Mouse (Mus musculus) G1E (cell line): Measurements from ENCODE around the gene Slc41a1. TPM values are rescaled to one million over a fixed set of nuclear protein-coding genes. Genes with fewer than 3 reads are reported as not detected.

ENCODE experiments used
- ATAC-seq: 2 replicates; pipeline ENCODE4 v1.8.0; 2016; ENCODE audit warnings: mild to moderate bottlenecking; ENCODE audit not compliant: insufficient number of reproducible peaks, poor library complexity, low FRiP score, severe bottlenecking; ENCODE audit errors: extremely low read depth
- DNase-seq: peaks from one replicate; pipeline ENCODE4 v3.0.0; 2012; ENCODE audit warnings: low spot score
- H3K27me3 ChIP-seq: 2 replicates; pipeline ENCODE4 v1.6.1; 2012; ENCODE audit warnings: mild to moderate bottlenecking, low read length, inconsistent platforms; ENCODE audit not compliant: insufficient read depth
- H3K36me3 ChIP-seq: replicated peaks from 2 replicates; pipeline ENCODE3; 2012; ENCODE audit warnings: mild to moderate bottlenecking, inconsistent platforms
- H3K4me1 ChIP-seq: 2 replicates; pipeline ENCODE4 v1.6.1; 2012; ENCODE audit warnings: low read depth, low read length, inconsistent platforms, mixed read lengths; ENCODE audit not compliant: insufficient read depth
- H3K4me3 ChIP-seq: 2 replicates; pipeline ENCODE4 v1.5.1; 2012; ENCODE audit warnings: low read depth, mild to moderate bottlenecking, inconsistent platforms, low read length, moderate library complexity, mixed read lengths
- H3K9me3 ChIP-seq: replicated peaks from 2 replicates; pipeline ENCODE4 v1.6.1; 2012; ENCODE audit warnings: inconsistent platforms
- CTCF ChIP-seq: IDR thresholded peaks from 2 replicates; pipeline ENCODE4 v1.5.1; 2012; ENCODE audit warnings: low read depth, low read length, inconsistent platforms, mixed read lengths
- GATA1 ChIP-seq: IDR thresholded peaks from 2 replicates; pipeline ENCODE4 v1.6.1; 2012; ENCODE audit warnings: borderline replicate concordance, low read length, inconsistent platforms, mixed read lengths
- GATA2 ChIP-seq: IDR thresholded peaks from 2 replicates; pipeline ENCODE4 v1.6.1; 2012; ENCODE audit warnings: low read depth, low read length, inconsistent platforms, borderline replicate concordance
- POLR2AphosphoS5 ChIP-seq: IDR thresholded peaks from 2 replicates; pipeline ENCODE4 v1.6.1; 2012; ENCODE audit warnings: low read depth, low read length, inconsistent platforms; ENCODE audit not compliant: insufficient replicate concordance
- TAL1 ChIP-seq: conservative IDR thresholded peaks from 2 replicates; pipeline ENCODE4 v1.6.1; 2012; ENCODE audit warnings: low read depth, low read length, inconsistent platforms, mixed read lengths
- polyA plus RNA-seq: library from polyadenylated mRNA; stranded (reverse); fragments of >175 nt; gene quantifications from 2 replicates; pipeline ENCODE4 v1.2.3, GENCODE M21; 2012
- total RNA-seq, 2 experiments: library from RNA; stranded (forward) in 1 of 2; stranded (reverse) in 1 of 2; fragments of 200-1000 nt in 1 of 2; fragments of >200 nt in 1 of 2; fragmentation: Nextera tagmentation in 1 of 2; gene quantifications; 2 replicates each; pipeline ENCODE4 v1.2.3; 2014 to 2017

Gene Slc41a1
- total and polyA plus RNA-seq, 3 experiments, result 6.8 to 21.0 (median 7.2) TPM

- Histone ChIP-seq H3K36me3 (no peaks in the 10 kb centered on the region), H3K4me1 (no peaks in the 10 kb centered on the region), H3K4me3 (no peak overlapping the region), H3K27me3 (peaks cover 24% of the 10 kb centered on the region), H3K9me3 (no peaks in the 10 kb centered on the region)
- no peak for TF ChIP-seq GATA1
- TF ChIP-seq GATA2, result no peak
- no peak for TF ChIP-seq TAL1
- TF ChIP-seq CTCF, result no peak
- TF ChIP-seq POLR2AphosphoS5, result no peak
- DNase-seq, result no peak
- no peak for ATAC-seq
Observed at GRCm38 (mm10) chr1:131872856-131873255, 45.6 kb downstream of the Slc41a1 start.

GRCm38 (mm10) chr1:131879816-131880215, 52.5 kb downstream of the Slc41a1 start:
- DNase-seq (no peak), ATAC-seq (no peak)
- peaks cover 34% of the 10 kb centered on the region for H3K27me3 ChIP-seq
- H3K4me3 ChIP-seq, result no peak overlapping the region
- no peak for TF ChIP-seq TAL1
- no peak for TF ChIP-seq GATA2
- no peak for TF ChIP-seq CTCF
- no peak for TF ChIP-seq POLR2AphosphoS5
- TF ChIP-seq GATA1, result no peak
- no peaks in the 10 kb centered on the region for H3K4me1 ChIP-seq
- no peaks in the 10 kb centered on the region for H3K9me3 ChIP-seq
- H3K36me3 ChIP-seq, result no peaks in the 10 kb centered on the region

DNA sequence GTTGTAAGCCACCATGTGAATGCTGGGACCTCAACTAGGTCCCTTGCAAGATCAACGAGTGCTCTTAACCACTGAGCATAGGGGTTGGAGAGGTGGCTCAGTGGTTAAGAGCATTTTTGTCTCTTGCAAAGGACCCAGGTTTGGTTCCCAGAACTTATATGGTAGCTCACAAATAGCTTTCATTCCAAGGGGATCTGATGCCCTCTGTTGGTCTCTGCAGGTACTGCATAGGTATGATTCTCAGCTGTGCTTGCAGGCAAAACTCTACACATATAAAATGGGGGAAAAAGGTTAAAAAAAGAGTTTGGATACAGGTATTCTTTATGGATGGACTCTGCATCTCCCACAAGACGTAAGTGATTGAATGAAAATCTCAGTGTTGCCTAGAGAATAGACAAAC, 55.5 kb downstream of the Slc41a1 start:
- no peak overlapping the region for H3K4me3 ChIP-seq
- no peaks in the 10 kb centered on the region for H3K36me3 ChIP-seq
- H3K27me3 ChIP-seq, result peaks cover 41% of the 10 kb centered on the region
- TF ChIP-seq CTCF (peak; percentile 82), POLR2AphosphoS5 (no peak)
- ATAC-seq (no peak), DNase-seq (no peak)
- H3K9me3 ChIP-seq, result no peaks in the 10 kb centered on the region
- no peaks in the 10 kb centered on the region for H3K4me1 ChIP-seq

DNA sequence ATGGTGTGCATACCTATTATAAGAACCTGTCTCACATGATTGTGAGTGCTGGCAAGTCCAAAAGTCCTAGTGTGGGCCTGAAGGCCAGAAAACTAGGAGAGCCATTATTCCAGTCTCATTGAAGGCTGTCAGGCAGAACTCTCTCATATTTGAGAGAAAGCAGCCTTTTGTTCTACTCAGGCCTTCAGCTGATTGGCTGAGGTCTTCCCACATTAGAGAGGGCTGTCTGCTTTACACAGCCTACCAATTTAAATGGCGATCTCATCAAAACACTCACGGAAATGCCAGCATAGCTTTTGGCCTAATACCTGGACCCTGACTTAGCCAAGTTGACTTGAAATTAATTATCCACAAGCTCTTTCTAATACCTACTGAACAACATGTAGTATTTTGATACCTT, 58.9 kb downstream of the Slc41a1 start:
- DNase-seq (no peak), ATAC-seq (no peak)
- TF ChIP-seq GATA1 (no peak), CTCF (no peak), TAL1 (no peak), GATA2 (no peak), POLR2AphosphoS5 (no peak)
- H3K4me3 ChIP-seq, result no peak overlapping the region
- H3K9me3 ChIP-seq, result no peaks in the 10 kb centered on the region
- no peaks in the 10 kb centered on the region for H3K4me1 ChIP-seq
- no peaks in the 10 kb centered on the region for H3K36me3 ChIP-seq
- peaks cover 30% of the 10 kb centered on the region for H3K27me3 ChIP-seq

DNA sequence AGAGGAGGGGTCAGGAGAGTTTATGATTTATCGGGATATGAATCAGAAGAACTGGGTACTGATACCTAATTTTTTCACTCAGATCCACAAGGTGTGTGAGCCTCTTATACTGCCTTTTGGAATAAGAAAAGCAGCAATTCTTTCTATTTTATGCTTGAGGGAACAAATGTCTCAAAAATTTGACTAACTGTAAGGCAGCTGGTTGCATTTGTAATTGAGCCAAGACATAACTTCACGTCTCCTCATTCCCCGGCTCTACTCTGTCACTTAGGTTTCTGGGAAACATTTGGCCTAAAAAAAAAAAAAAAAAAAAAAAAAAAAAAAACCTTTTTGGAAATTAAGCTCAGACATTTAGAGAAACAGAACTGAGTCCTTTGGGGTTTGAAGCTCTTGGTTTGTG, 59.3 kb downstream of the Slc41a1 start:
- Histone ChIP-seq H3K36me3 (no peaks in the 10 kb centered on the region), H3K9me3 (no peaks in the 10 kb centered on the region), H3K4me1 (no peaks in the 10 kb centered on the region), H3K4me3 (no peak overlapping the region), H3K27me3 (peaks cover 34% of the 10 kb centered on the region)
- no peak for TF ChIP-seq GATA2
- ATAC-seq, result no peak
- DNase-seq, result no peak

DNA sequence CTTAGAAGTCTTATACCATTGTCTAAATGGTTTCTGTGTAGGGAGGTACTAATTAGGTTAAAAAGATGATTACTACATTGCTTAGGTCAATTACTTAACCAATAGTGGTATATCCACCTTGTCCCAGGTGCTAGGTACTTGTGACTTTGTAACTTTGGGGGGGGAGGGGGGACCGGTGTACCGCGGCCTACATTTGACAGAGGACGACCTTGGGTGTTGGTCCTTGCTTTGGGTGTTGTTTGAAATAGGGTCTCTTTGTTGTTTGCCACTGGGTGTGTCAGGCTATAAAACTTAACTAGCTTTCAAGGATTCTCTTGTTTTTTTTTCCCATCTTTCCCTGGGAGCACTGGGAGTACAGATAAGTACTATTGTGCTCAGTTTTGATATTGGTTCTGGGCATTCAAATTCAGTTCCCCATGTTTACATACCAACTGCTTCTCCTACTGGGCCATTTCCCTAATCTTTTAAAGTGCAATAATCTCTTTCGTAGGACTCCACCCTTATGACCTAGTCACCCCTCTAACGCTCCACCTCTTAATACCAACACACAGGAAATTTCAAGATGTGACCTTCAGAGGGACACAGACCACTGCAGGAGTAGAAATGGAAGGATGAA, 62.9 kb downstream of the Slc41a1 start:
- no peak for TF ChIP-seq TAL1
- no peak for TF ChIP-seq POLR2AphosphoS5
- no peak for TF ChIP-seq GATA1
- ATAC-seq, result no peak
- Histone ChIP-seq H3K27me3 (peaks cover 31% of the 10 kb centered on the region; the same call in 1 of the 2 replicates), H3K9me3 (no peaks in the 10 kb centered on the region), H3K4me1 (no peaks in the 10 kb centered on the region), H3K4me3 (no peak overlapping the region), H3K36me3 (no peaks in the 10 kb centered on the region)
- DNase-seq, result no peak

DNA sequence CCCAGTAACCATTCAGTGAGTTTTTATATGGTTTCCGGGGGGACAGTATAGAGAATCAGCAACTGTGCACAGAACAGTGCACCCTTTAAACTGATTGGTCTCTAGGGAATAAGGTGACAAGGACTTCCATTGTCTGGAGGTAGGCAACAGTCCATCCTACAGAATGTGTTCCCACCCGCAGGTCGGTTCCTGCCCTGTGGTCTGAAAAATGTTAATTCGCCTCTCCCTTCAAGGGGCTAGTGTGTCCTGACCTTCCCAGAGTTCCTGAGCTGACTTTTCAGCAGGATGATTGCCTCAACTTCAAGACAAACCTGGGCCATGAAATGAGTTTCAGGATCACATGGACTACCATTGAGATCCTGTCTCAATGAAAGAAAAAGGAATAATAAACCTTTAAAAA, 64.1 kb downstream of the Slc41a1 start:
- Histone ChIP-seq H3K9me3 (no peaks in the 10 kb centered on the region), H3K4me1 (no peaks in the 10 kb centered on the region), H3K27me3 (peaks cover 30% of the 10 kb centered on the region), H3K4me3 (no peak overlapping the region), H3K36me3 (no peaks in the 10 kb centered on the region)
- TF ChIP-seq TAL1, result no peak
- no peak for TF ChIP-seq GATA2
- no peak for TF ChIP-seq POLR2AphosphoS5
- no peak for TF ChIP-seq CTCF
- no peak for TF ChIP-seq GATA1
- no peak for DNase-seq
- ATAC-seq, result no peak

Other genes starting within 250 kb of the Slc41a1 start
- not detected in 2 replicates for gene Avpr1b, start 228.3 kb upstream of the Slc41a1 start, total RNA-seq (2014; fragmentation: Nextera tagmentation)
- gene Avpr1b, start 228.3 kb upstream of the Slc41a1 start, total RNA-seq (2017), result 0.17 and 0.33 TPM in 2 replicates
- not detected in 2 replicates for gene Avpr1b, start 228.3 kb upstream of the Slc41a1 start, polyA plus RNA-seq
- gene Ctse, start 189.2 kb upstream of the Slc41a1 start, total RNA-seq (2014; fragmentation: Nextera tagmentation), result 1,974 and 2,087 TPM in 2 replicates
- 482 and 539 TPM in 2 replicates for gene Ctse, start 189.2 kb upstream of the Slc41a1 start, total RNA-seq (2017)
- 163 and 246 TPM in 2 replicates for gene Ctse, start 189.2 kb upstream of the Slc41a1 start, polyA plus RNA-seq
- gene Rab7b, start 138.8 kb upstream of the Slc41a1 start, total RNA-seq (2014; fragmentation: Nextera tagmentation), result not detected in 2 replicates
- 0.38 and 0.93 TPM in 2 replicates for gene Rab7b, start 138.8 kb upstream of the Slc41a1 start, total RNA-seq (2017)
- gene Rab7b, start 138.8 kb upstream of the Slc41a1 start, polyA plus RNA-seq, result 0.03 TPM in 1 of 2 replicates, not detected in the other
- 1.9 and 3.2 TPM in 2 replicates for gene Slc26a9, start 83.5 kb upstream of the Slc41a1 start, total RNA-seq (2014; fragmentation: Nextera tagmentation)
- gene Slc26a9, start 83.5 kb upstream of the Slc41a1 start, total RNA-seq (2017), result 0.98 and 0.99 TPM in 2 replicates
- 0.11 and 0.17 TPM in 2 replicates for gene Slc26a9, start 83.5 kb upstream of the Slc41a1 start, polyA plus RNA-seq
- gene Pm20d1, start 30.1 kb upstream of the Slc41a1 start, total RNA-seq (2014; fragmentation: Nextera tagmentation), result not detected in 2 replicates
- gene Pm20d1, start 30.1 kb upstream of the Slc41a1 start, total RNA-seq (2017), result 0.06 and 0.16 TPM in 2 replicates
- not detected in 2 replicates for gene Pm20d1, start 30.1 kb upstream of the Slc41a1 start, polyA plus RNA-seq
- not detected in 2 replicates for gene Rab29, start 39.7 kb downstream of the Slc41a1 start, total RNA-seq (2014; fragmentation: Nextera tagmentation)
- gene Rab29, start 39.7 kb downstream of the Slc41a1 start, total RNA-seq (2017), result 0.58 TPM in 1 of 2 replicates, not detected in the other
- gene Rab29, start 39.7 kb downstream of the Slc41a1 start, polyA plus RNA-seq, result not detected in 2 replicates
- gene Nucks1, start 83.0 kb downstream of the Slc41a1 start, total RNA-seq (2014; fragmentation: Nextera tagmentation), result 376 and 404 TPM in 2 replicates
- gene Nucks1, start 83.0 kb downstream of the Slc41a1 start, total RNA-seq (2017), result 405 and 507 TPM in 2 replicates
- 35.2 and 38.1 TPM in 2 replicates for gene Nucks1, start 83.0 kb downstream of the Slc41a1 start, polyA plus RNA-seq
- gene Slc45a3, start 135.5 kb downstream of the Slc41a1 start, total RNA-seq (2014; fragmentation: Nextera tagmentation), result 36.9 and 48.1 TPM in 2 replicates
- 51.4 and 56.6 TPM in 2 replicates for gene Slc45a3, start 135.5 kb downstream of the Slc41a1 start, total RNA-seq (2017)
- 12.3 and 14.4 TPM in 2 replicates for gene Slc45a3, start 135.5 kb downstream of the Slc41a1 start, polyA plus RNA-seq
- gene Elk4, start 180.1 kb downstream of the Slc41a1 start, total RNA-seq (2014; fragmentation: Nextera tagmentation), result 166 and 187 TPM in 2 replicates
- gene Elk4, start 180.1 kb downstream of the Slc41a1 start, total RNA-seq (2017), result 67.4 and 83.2 TPM in 2 replicates
- gene Elk4, start 180.1 kb downstream of the Slc41a1 start, polyA plus RNA-seq, result 4.1 and 5.1 TPM in 2 replicates
- gene Mfsd4a, start 240.6 kb downstream of the Slc41a1 start, total RNA-seq (2014; fragmentation: Nextera tagmentation), result not detected in 2 replicates
- 0.70 and 1.0 TPM in 2 replicates for gene Mfsd4a, start 240.6 kb downstream of the Slc41a1 start, total RNA-seq (2017)
- not detected in 2 replicates for gene Mfsd4a, start 240.6 kb downstream of the Slc41a1 start, polyA plus RNA-seq